In genomic region chr17:25919786-25920642, GRCm38 (mm10) we compare ENCODE assay signal across 8 mouse cellular contexts. TPM values are rescaled to one million over a fixed set of nuclear protein-coding genes. Genes with fewer than 3 reads are reported as not detected.
DNase-seq lines count a peak whose midpoint lies in the region; ATAC-seq and TF ChIP-seq lines count a peak whose summit lies in the region.

No protein-coding gene starts in this region.

- under 1% methylated on average over 33 of the region's 40 CpGs for WGBS in hindbrain, embryonic 13.5 days

- peak; percentile 96 for ATAC-seq in Patski
- ATAC-seq in hindbrain, embryonic 13.5 days (ENCODE audit: low FRiP score): peak; percentile 99

- in situ Hi-C loops in Patski (cut with MboI; ENCODE audit: low pct_unique_long_range_greater_than_20kb): no loop called here

- H3K36me3 ChIP-seq in hindbrain, embryonic 13.5 days: peaks cover 9% of the 10 kb centered on the region; the same call in 1 of the 2 replicates

- peak overlapping the region; percentile 98 for H3K4me3 ChIP-seq in hindbrain, embryonic 13.5 days

- no peaks in the 10 kb centered on the region for H3K9me3 ChIP-seq in hindbrain, embryonic 13.5 days

- TF ChIP-seq CTCF in Patski (IDR thresholded peaks at IDR 0.05): no peak

- peaks cover 39% of the 10 kb centered on the region for H3K4me1 ChIP-seq in hindbrain, embryonic 13.5 days (replicated peaks)

- peak; percentile 100 for DNase-seq in Patski (ENCODE audit: low read depth, low spot score)
- DNase-seq in cerebellum, postnatal 14 days: peak; percentile 100
- peak; percentile 100 for DNase-seq in frontal cortex, postnatal 14 days (ENCODE audit: low spot score in 2 of 2)
- DNase-seq in layer of hippocampus, postnatal 25 days (ENCODE audit: extremely low spot score in 1 of 2, low spot score in 1 of 2): peak; percentile 100
- DNase-seq in lung, postnatal 25 days (ENCODE audit: low spot score): peak; percentile 100
- peak; percentile 99 for DNase-seq in retina, embryonic 14.5 days (ENCODE audit: low spot score)
- peak; percentile 100 for DNase-seq in thymus, postnatal 4 days

- H3K4me2 ChIP-seq in hindbrain, embryonic 13.5 days: peak overlapping the region; percentile 68

- peak overlapping the region; percentile 94 for H3K9ac ChIP-seq in hindbrain, embryonic 13.5 days

- peak overlapping the region; percentile 97 for H3K27ac ChIP-seq in hindbrain, embryonic 13.5 days

- no peaks in the 10 kb centered on the region for H3K27me3 ChIP-seq in Patski
- no peaks in the 10 kb centered on the region for H3K27me3 ChIP-seq in hindbrain, embryonic 13.5 days

- CTCF ChIA-PET in Patski (lab: Charles Lee): interaction anchor here (0.8 to 2.4 kb wide), 2 partner anchors 22 to 26 kb away, joined by 3 to 7 read pairs; no protein-coding TSS in a partner anchor

- POLR2A ChIA-PET in Patski (lab: Charles Lee): interaction anchor here (1.1 to 1.2 kb wide), 3 partner anchors 20 to 26 kb away, joined by 3 to 5 read pairs (median 4); no protein-coding TSS in a partner anchor

RNA-seq across cellular contexts. Expression of gene Rab40c, which starts 0.5 kb away (rescaled TPM):
- polyA plus RNA-seq in Patski (2021): 20.2 TPM
- polyA plus RNA-seq in hindbrain, embryonic 13.5 days (2015; fragmentation: Nextera tagmentation; extraction: Ambion mirVana): 45.5 and 48.7 TPM in 2 replicates
- 10 to 100 TPM; 41.0 to 52.9 TPM for total RNA-seq in layer of hippocampus, postnatal 25 days (2021)

RNA-seq across cellular contexts. Expression of gene Pigq, which starts 24.7 kb away (rescaled TPM):
- polyA plus RNA-seq in Patski (2021): 104 TPM
- 57.1 and 58.9 TPM in 2 replicates for polyA plus RNA-seq in hindbrain, embryonic 13.5 days (2015; fragmentation: Nextera tagmentation; extraction: Ambion mirVana)
- 100 to 1,000 TPM; 135 to 137 TPM for total RNA-seq in layer of hippocampus, postnatal 25 days (2021)

RNA-seq across cellular contexts. Expression of gene Nhlrc4, which starts 24.7 kb away (rescaled TPM):
- polyA plus RNA-seq in Patski (2021): 0.05 TPM
- 0.09 TPM in 1 of 2 replicates, not detected in the other for polyA plus RNA-seq in hindbrain, embryonic 13.5 days (2015; fragmentation: Nextera tagmentation; extraction: Ambion mirVana)
- under 1 TPM in 1 of 2 experiments, not detected in 1; 0.52 TPM for total RNA-seq in layer of hippocampus, postnatal 25 days (2021)

RNA-seq across cellular contexts. Expression of gene A930017K11Rik, which starts 32.4 kb away (rescaled TPM):
- polyA plus RNA-seq in Patski (2021): 0.08 TPM
- polyA plus RNA-seq in hindbrain, embryonic 13.5 days (2015; fragmentation: Nextera tagmentation; extraction: Ambion mirVana): 0.56 and 0.77 TPM in 2 replicates
- under 1 TPM; 0.34 to 0.47 TPM for total RNA-seq in layer of hippocampus, postnatal 25 days (2021)

RNA-seq across cellular contexts. Expression of gene Wfikkn1, which starts 39.4 kb away (rescaled TPM):
- polyA plus RNA-seq in Patski (2021): 0.35 TPM
- 0.45 and 0.63 TPM in 2 replicates for polyA plus RNA-seq in hindbrain, embryonic 13.5 days (2015; fragmentation: Nextera tagmentation; extraction: Ambion mirVana)
- total RNA-seq in layer of hippocampus, postnatal 25 days (2021): 1 to 10 TPM; 2.0 TPM

Comparison
In these comparisons a context has a peak if more than half of its experiments do, and no peak if none do; other contexts are left out.
1. Peak in every context shown above with its lines: DNase-seq, ATAC-seq, H3K4me3 ChIP-seq and H3K27ac ChIP-seq.